Mouse (Mus musculus) G1E-ER4 (cell line): ENCODE data around the gene Ube2m. TPM values are rescaled to one million over a fixed set of nuclear protein-coding genes. Genes with fewer than 3 reads are reported as not detected.

Source experiments
- GATA1 ChIP-seq: IDR thresholded peaks from one replicate; pipeline ENCODE4 v1.8.0; 2012; ENCODE audit warnings: low read length, inconsistent platforms
- polyA plus RNA-seq: library from polyadenylated mRNA; stranded (reverse); fragments of >175 nt; gene quantifications from 2 replicates; pipeline ENCODE4 v1.2.3, GENCODE M21; 2012

Gene Ube2m
- polyA plus RNA-seq, 1 experiment: 343 TPM

- no peak for TF ChIP-seq GATA1
These were observed 709 bp downstream of the Ube2m start for GRCm38 (mm10) chr7:13037366-13037765.

DNA sequence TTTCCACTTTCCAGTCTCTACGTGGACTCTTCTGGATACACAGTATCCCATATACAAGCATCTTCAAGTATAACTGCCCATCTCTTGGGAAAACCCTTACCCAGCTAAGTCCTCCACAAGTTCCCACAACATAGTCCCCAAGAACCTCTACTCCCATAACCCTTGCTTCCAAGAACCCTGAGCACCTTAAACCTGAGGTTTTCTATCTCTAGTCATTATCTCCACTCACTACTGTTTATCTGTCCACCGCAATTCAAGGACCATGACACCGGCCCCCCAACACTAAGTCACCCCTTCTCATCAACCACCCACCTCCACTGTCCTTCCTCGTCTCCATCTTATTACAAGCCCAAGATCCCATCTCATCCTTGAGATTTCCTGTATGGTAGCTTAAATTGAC, 1.3 kb downstream of the Ube2m start:
- TF ChIP-seq GATA1: no peak

GRCm38 (mm10) chr7:13035211-13035855, 2.7 kb downstream of the Ube2m start:
- no peak for TF ChIP-seq GATA1

DNA sequence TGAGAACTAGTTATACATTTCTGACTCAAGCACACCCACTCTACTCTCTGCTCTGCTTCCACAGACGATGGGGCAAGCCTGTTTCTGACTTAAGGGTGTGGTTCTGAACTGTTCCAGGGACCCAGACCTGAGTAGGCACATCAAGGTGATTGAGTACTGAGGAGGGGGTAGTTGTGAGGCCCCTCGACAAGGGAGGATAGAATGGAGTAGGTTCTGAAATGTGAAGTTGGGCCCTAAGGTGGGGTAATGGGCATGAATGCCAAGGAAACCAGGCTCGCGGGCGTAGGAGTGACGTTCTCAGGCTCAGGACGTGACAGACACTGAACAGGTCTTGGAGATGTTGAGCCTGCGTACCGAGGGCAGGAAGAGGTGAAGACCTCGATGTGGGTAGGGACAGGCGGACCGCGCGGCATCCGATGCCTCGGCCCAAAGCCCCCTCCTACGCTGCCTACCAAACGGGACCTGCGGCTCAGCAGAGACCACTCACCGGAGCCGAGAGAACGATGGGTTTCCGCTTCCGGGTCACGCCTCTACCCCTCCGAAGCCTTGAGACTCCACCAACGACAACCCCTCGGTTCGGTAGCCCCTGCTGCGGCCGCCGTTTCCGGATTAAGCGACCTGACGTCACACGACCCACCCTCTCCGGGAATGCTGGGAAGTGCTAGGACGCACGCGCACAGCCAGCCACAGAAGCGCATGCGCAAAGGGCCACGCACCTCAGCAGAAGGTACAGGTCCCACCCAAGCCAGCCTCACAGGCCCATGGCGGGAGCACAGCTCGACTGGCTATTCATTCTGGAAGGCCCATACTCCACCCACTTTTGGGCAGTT, 3.7 kb downstream of the Ube2m start, which contains the start of gene Chmp2a:
TSS of gene Chmp2a (minus strand) at position 660 of the 830 bp plus-strand sequence.
- no peak for TF ChIP-seq GATA1

GRCm38 (mm10) chr7:13033451-13034147, 4.5 kb downstream of the Ube2m start:
- no peak for TF ChIP-seq GATA1

GRCm38 (mm10) chr7:13032541-13032940, 5.5 kb downstream of the Ube2m start:
- no peak for TF ChIP-seq GATA1

GRCm38 (mm10) chr7:13031983-13032382, 6.1 kb downstream of the Ube2m start:
- no peak for TF ChIP-seq GATA1

- no peak for TF ChIP-seq GATA1
These were observed 7.0 kb downstream of the Ube2m start for GRCm38 (mm10) chr7:13031069-13031468.

DNA sequence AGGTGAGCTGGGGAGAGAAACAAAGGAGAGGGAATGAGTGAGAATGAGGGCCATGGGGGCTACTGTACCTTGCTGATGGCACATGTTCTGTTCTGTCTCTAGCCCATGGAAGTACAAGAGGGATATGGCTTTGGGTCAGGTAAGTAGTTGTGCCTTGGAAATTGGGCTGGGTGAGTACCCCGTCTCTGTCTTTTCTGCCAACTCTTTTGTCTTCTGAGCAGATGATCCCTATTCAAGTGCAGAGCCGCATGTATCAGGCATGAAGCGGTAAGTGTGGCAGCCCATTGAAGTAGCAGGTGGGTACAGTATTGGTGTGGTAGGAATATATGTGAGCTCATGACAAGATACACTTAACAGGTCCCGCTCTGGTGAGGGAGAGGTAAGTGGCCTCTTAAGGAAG, 9.1 kb downstream of the Ube2m start:
- TF ChIP-seq GATA1: no peak

DNA sequence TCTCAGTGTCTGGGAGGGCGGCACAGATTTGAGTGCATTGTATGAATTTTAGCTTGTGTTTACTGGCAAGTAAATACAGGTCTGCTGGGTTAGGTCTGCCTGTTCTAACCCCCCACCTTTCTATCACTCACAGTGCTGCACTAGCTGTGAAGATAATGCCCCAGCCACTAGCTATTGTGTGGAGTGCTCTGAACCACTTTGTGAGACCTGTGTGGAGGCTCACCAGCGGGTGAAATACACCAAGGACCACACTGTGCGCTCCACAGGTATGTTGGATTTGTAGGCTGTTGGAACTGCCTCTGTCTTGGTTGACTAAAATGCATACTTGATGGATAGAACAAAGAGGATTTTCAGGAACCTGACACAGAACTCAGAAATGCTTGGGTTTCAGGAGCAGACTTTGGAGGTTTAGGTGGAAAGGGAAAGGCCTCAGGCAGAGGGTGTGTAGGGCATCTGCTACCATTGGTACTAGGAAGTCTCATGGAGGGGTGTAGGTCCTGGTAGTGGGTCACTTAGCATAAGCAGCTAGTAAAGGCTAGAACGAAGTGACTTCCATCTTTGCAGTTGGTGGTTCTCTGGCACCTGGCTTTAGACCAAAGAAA, 12.5 kb downstream of the Ube2m start:
- TF ChIP-seq GATA1: no peak

GRCm38 (mm10) chr7:13024805-13025204, 13.3 kb downstream of the Ube2m start:
- no peak for TF ChIP-seq GATA1

- TF ChIP-seq GATA1: no peak
These were observed 13.9 kb downstream of the Ube2m start for GRCm38 (mm10) chr7:13023928-13024731.

DNA sequence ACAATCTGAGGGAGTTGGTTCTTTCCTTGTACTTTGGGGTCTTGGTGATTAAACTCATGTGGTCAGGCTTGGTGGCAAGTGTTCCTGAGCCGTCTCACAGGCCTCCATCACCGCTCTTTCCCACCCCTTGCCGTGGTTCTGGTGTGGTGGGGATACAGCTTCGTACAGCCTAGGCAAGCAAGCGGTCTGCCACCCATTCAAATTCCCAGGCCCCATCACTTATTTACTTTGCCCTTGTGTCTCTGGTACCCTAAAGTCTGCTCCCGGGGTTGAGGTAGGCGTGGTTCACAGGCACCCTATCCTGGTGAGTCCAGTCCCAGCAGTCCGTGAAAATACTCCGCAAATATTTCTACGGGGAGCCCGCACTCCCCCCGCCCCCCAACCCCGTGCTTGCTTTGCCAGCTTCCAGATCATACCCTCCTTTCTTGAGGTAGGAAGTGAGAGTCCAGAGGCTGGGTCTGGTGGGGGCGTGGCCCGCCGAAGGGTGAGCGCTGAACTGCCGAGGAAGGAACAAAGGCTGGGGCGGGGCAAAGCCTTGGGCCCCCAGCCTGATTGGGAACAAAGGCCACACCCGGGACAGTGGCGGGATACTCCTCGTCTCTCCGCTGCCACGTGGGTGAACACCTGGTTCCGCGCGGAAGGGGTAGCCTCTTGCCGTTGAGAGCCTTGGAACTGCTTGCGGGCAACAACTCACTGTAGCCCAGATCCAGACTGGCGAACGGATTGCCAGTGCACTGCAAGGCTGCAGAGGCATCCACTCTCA, 15.1 kb downstream of the Ube2m start:
- TF ChIP-seq GATA1: no peak

GRCm38 (mm10) chr7:13015217-13015616, 22.9 kb downstream of the Ube2m start:
- TF ChIP-seq GATA1: no peak
